Mouse (Mus musculus) left cerebral cortex, postnatal 4 days (tissue): ENCODE results near the gene Ube3b. TPM values are rescaled to one million over a fixed set of nuclear protein-coding genes. Genes with fewer than 3 reads are reported as not detected.

Experiments
- DNase-seq: peaks from one replicate; pipeline ENCODE4 v3.0.0-alpha.2; 2022
- intact Hi-C: fragments of 180-260 bp; cut with DNase I; formaldehyde crosslinking; loops from one replicate; pipeline ENCODE4 v1.15.1; 2025
- microRNA-seq: library from miRNA; unstranded; fragments of <30 nt; microRNA quantifications from one replicate; pipeline ENCODE4 v1.2.0, GENCODE M21; 2022
- total RNA-seq, 2 experiments: library from RNA; stranded (reverse); gene quantifications; 2 replicates each; pipeline ENCODE4 v1.2.3; 2021

Gene Ube3b
- total RNA-seq, 2 experiments from 2014 or later, result 67.7 to 68.4 TPM

DNA sequence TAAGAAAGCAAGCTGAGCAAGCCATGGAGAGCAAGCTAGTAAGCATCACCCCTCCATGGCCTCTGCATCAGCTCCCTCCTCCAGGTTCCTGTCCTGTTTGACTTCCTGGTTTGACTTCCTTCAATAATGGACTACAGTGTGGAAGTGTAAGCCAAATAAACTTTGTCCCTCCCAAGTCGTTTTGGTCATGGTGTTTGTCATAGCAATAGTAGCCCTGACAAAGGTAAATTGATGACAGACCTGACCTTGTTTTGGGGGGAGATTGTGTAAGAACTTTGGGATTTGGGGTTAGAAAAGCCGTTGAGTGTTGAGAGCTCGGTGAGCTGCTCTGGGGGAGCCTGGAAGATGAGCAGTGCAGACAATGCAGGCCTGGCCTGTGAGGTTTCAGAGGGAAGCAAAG is 90.0 kb downstream of the Ube3b start:
- intact Hi-C loops, result no loop called here
- no peak for DNase-seq

Small RNA genes lying within 50 kb of the gene (microRNA-seq; reads per million reads assigned to microRNA genes)
- not detected for gene Mir7027

Other genes with a start within 250 kb of the Ube3b start
- gene Acacb, start 234.1 kb upstream of the Ube3b start, total RNA-seq, result 1 to 10 TPM; 2.4 to 3.8 TPM
- gene Foxn4, start 106.8 kb upstream of the Ube3b start, total RNA-seq, result under 1 TPM in 1 of 2 experiments, not detected in 1; 0.16 TPM
- gene Myo1h, start 91.4 kb upstream of the Ube3b start, total RNA-seq, result 1 to 10 TPM; 1.1 TPM
- 10 to 100 TPM; 61.6 to 63.0 TPM for gene Kctd10, start 99 bp upstream of the Ube3b start, total RNA-seq
- 10 to 100 TPM; 26.8 to 28.8 TPM for gene Mmab, start 63.5 kb downstream of the Ube3b start, total RNA-seq
- 10 to 100 TPM; 72.5 to 75.3 TPM for gene Mvk, start 63.7 kb downstream of the Ube3b start, total RNA-seq
- 10 to 100 TPM in 1 of 2 experiments, 1 to 10 TPM in 1; 8.7 to 10.4 TPM for gene Fam222a, start 187.4 kb downstream of the Ube3b start, total RNA-seq